Mouse (Mus musculus) liver, embryonic 14.5 days (tissue): ENCODE results near the gene Selenon.

Source experiments
- CTCF ChIP-seq: IDR thresholded peaks from 2 replicates; pipeline ENCODE4 v1.5.1; 2016; ENCODE audit warnings: antibody characterized with exemption, low read depth, control low read depth
- EP300 ChIP-seq: IDR thresholded peaks from 2 replicates; pipeline ENCODE4 v1.6.1; 2016; ENCODE audit warnings: antibody characterized with exemption, low read depth

DNA sequence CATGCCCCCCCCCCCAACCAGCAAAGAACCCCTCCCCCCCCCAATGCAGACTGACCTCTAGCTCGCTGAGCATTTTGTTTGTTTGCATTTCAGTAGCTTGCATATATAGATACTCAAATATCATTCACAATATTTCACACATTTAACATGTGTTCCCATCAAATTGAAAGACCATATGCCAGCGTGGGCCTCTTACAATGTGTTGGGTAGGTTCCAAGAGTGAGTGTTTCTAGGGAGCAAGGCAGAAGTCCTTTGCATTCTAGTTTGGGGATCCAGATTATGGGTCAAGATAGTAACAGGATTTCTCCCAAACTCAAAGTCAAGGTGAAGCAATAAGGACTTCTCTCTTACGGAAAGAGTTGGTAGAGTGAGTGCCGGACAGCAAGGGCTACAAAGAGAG lies 33.4 kb downstream of the Selenon start:
- TF ChIP-seq EP300 = no peak
- TF ChIP-seq CTCF = no peak
